Mouse (Mus musculus) kidney, postnatal 0 days (tissue): ENCODE measurements around the gene Cnr2. TPM values are rescaled to one million over a fixed set of nuclear protein-coding genes. Genes with fewer than 3 reads are reported as not detected.

ENCODE experiments used
- ATAC-seq: fragments of 200-750 bp; cut with Nextera tagmentation; replicated peaks from 2 replicates; pipeline ENCODE4 v1.8.0; 2017; ENCODE audit warnings: low read depth, moderate number of reproducible peaks, moderate TSS enrichment, moderate library complexity; ENCODE audit not compliant: low FRiP score
- DNase-seq: peaks from one replicate; pipeline ENCODE4 v3.0.0-alpha.2; 2016; ENCODE audit warnings: low spot score
- H3K27ac ChIP-seq: fragments of 300-500 bp; sonication (generic); 2 replicates; pipeline ENCODE4 v1.5.1; 2014; ENCODE audit warnings: mild to moderate bottlenecking
- H3K27me3 ChIP-seq: fragments of 300-500 bp; sonication (generic); 2 replicates; pipeline ENCODE4 v1.6.1; 2014; ENCODE audit warnings: low read length, mixed read lengths; ENCODE audit not compliant: insufficient read depth
- H3K36me3 ChIP-seq: fragments of 300-500 bp; sonication (generic); 2 replicates; pipeline ENCODE4 v1.6.1; 2014; ENCODE audit warnings: low read length, mixed read lengths; ENCODE audit not compliant: insufficient read depth
- H3K4me1 ChIP-seq: fragments of 300-500 bp; sonication (generic); replicated peaks from 2 replicates; pipeline ENCODE4 v1.6.1; 2014; ENCODE audit warnings: antibody characterized with exemption, low read length, mixed read lengths; ENCODE audit not compliant: insufficient read depth
- H3K4me2 ChIP-seq: fragments of 300-500 bp; sonication (generic); 2 replicates; pipeline ENCODE4 v1.6.1; 2014; ENCODE audit warnings: mild to moderate bottlenecking, low read length, moderate library complexity, mixed read lengths
- H3K4me3 ChIP-seq: fragments of 300-500 bp; sonication (generic); replicated peaks from 2 replicates; pipeline ENCODE4 v1.5.1; 2014; ENCODE audit warnings: low read depth, low read length
- H3K9ac ChIP-seq: fragments of 300-500 bp; sonication (generic); 2 replicates; pipeline ENCODE4 v1.6.1; 2014; ENCODE audit warnings: low read depth, low read length
- H3K9me3 ChIP-seq: fragments of 300-500 bp; sonication (generic); replicated peaks from 2 replicates; pipeline ENCODE4 v1.6.1; 2016; ENCODE audit warnings: low read length, inconsistent platforms, mixed read lengths
- CTCF ChIP-seq: IDR thresholded peaks from 2 replicates; pipeline ENCODE4 v1.5.1; 2016; ENCODE audit warnings: antibody characterized with exemption, low read depth, mild to moderate bottlenecking, moderate library complexity
- WGBS: fragments of 180-500 bp; shearing (Covaris S2); extraction: QIAGEN DNeasy Blood & Tissue Kit; methylation state at CpG from one replicate; pipeline ENCODE4 v1.1.7; 2014; 5-methylcytosine and 5-hydroxymethylcytosine counted together
- polyA plus RNA-seq: library from polyadenylated mRNA; unstranded; fragments of >200 nt; fragmentation: Nextera tagmentation; extraction: Ambion mirVana; gene quantifications from 2 replicates; pipeline ENCODE4 v1.2.1, GENCODE M21; 2015

Cnr2 gene
- polyA plus RNA-seq, 1 experiment from 2014 or later = 0.68 TPM

- ATAC-seq (no peak), DNase-seq (no peak)
- 92% methylated on average over 5 of the region's 5 CpGs for WGBS
- H3K9me3 ChIP-seq = no peaks in the 10 kb centered on the region
- H3K27me3 ChIP-seq = no peaks in the 10 kb centered on the region
- 0 out of 2 replicates have a peak, but pooled peaks cover 25% of the 10 kb centered on the region for H3K36me3 ChIP-seq
- no peak overlapping the region for H3K27ac ChIP-seq
- H3K4me3 ChIP-seq = no peak overlapping the region
- no peak overlapping the region for H3K9ac ChIP-seq
- TF ChIP-seq CTCF = no peak
- no peak overlapping the region for H3K4me2 ChIP-seq
- peaks cover 8% of the 10 kb centered on the region for H3K4me1 ChIP-seq
These were observed 66.5 kb downstream of the Cnr2 start for GRCm38 (mm10) chr4:135961709-135962108.

- Histone ChIP-seq H3K4me2 (no peak overlapping the region), H3K9me3 (no peaks in the 10 kb centered on the region), H3K4me1 (peaks cover 8% of the 10 kb centered on the region), H3K27ac (no peak overlapping the region), H3K4me3 (no peak overlapping the region), H3K27me3 (no peaks in the 10 kb centered on the region), H3K36me3 (peaks cover 28% of the 10 kb centered on the region; the same call in 1 of the 2 replicates), H3K9ac (no peak overlapping the region)
- WGBS = 85% methylated on average over 7 of the region's 7 CpGs
- no peak for TF ChIP-seq CTCF
- ATAC-seq (no peak), DNase-seq (no peak)
These were observed 67.0 kb downstream of the Cnr2 start for GRCm38 (mm10) chr4:135962198-135962597.

GRCm38 (mm10) chr4:135962946-135963345 lies 67.8 kb downstream of the Cnr2 start:
- peaks cover 8% of the 10 kb centered on the region for H3K4me1 ChIP-seq
- H3K4me3 ChIP-seq = peak overlapping the region; percentile 54
- peaks cover 31% of the 10 kb centered on the region; the same call in 1 of the 2 replicates for H3K36me3 ChIP-seq
- 6% methylated on average over 15 of the region's 15 CpGs for WGBS
- peak overlapping the region; percentile 95 for H3K4me2 ChIP-seq
- DNase-seq (peak; percentile 37), ATAC-seq (no peak)
- peak overlapping the region; percentile 90 for H3K27ac ChIP-seq
- peak overlapping the region; percentile 72 for H3K9ac ChIP-seq
- TF ChIP-seq CTCF = no peak
- no peaks in the 10 kb centered on the region for H3K27me3 ChIP-seq
- no peaks in the 10 kb centered on the region for H3K9me3 ChIP-seq

- peaks cover 34% of the 10 kb centered on the region for H3K36me3 ChIP-seq
- peak within 1 kb of the TSS; percentile 90 for H3K27ac ChIP-seq
- peak within 1 kb of the TSS; percentile 72 for H3K9ac ChIP-seq
- peak; percentile 89 for ATAC-seq
- H3K4me2 ChIP-seq = peak within 1 kb of the TSS; percentile 95
- H3K4me1 ChIP-seq = peaks cover 8% of the 10 kb centered on the region
- H3K4me3 ChIP-seq = peak within 1 kb of the TSS; percentile 54
- peak; percentile 97 for DNase-seq
- H3K27me3 ChIP-seq = no peaks in the 10 kb centered on the region
- WGBS = under 1% methylated on average over 56 of the region's 56 CpGs
- H3K9me3 ChIP-seq = no peaks in the 10 kb centered on the region
- no peak for TF ChIP-seq CTCF
These were observed 68.4 kb downstream of the Cnr2 start, which contains the start of gene Gale for GRCm38 (mm10) chr4:135963457-135964193. Gale (plus strand) TSS chr4:135963727.

GRCm38 (mm10) chr4:135964426-135964825 lies 69.2 kb downstream of the Cnr2 start:
- DNase-seq (no peak), ATAC-seq (peak; percentile 23; the same call in 1 of the 2 replicates)
- TF ChIP-seq CTCF = no peak
- H3K4me1 ChIP-seq = peaks cover 8% of the 10 kb centered on the region
- WGBS = 1% methylated on average over 12 of the region's 12 CpGs
- peak overlapping the region; percentile 72 for H3K9ac ChIP-seq
- H3K27ac ChIP-seq = peak overlapping the region; percentile 83
- peak overlapping the region; percentile 95 for H3K4me2 ChIP-seq
- no peaks in the 10 kb centered on the region for H3K9me3 ChIP-seq
- H3K4me3 ChIP-seq = peak overlapping the region; percentile 54
- H3K27me3 ChIP-seq = no peaks in the 10 kb centered on the region
- H3K36me3 ChIP-seq = peaks cover 35% of the 10 kb centered on the region

GRCm38 (mm10) chr4:135965113-135965512 lies 69.9 kb downstream of the Cnr2 start:
- Histone ChIP-seq H3K4me3 (no peak overlapping the region), H3K27ac (no peak overlapping the region), H3K9ac (0 out of 2 replicates have a peak overlapping the region, but pooled peaks have one; percentile 25), H3K36me3 (peaks cover 38% of the 10 kb centered on the region), H3K4me1 (peaks cover 8% of the 10 kb centered on the region), H3K9me3 (no peaks in the 10 kb centered on the region), H3K4me2 (peak overlapping the region; percentile 95; the same call in 1 of the 2 replicates), H3K27me3 (no peaks in the 10 kb centered on the region)
- DNase-seq (no peak), ATAC-seq (no peak)
- WGBS = 76% methylated on average over 9 of the region's 9 CpGs
- no peak for TF ChIP-seq CTCF
